Mouse (Mus musculus) left cerebral cortex, adult 11 months (tissue): ENCODE results near the gene Glod5.

Experiments used
- DNase-seq: peaks from one replicate; pipeline ENCODE4 v3.0.0; 2022; ENCODE audit warnings: low spot score

Glod5 gene

DNA sequence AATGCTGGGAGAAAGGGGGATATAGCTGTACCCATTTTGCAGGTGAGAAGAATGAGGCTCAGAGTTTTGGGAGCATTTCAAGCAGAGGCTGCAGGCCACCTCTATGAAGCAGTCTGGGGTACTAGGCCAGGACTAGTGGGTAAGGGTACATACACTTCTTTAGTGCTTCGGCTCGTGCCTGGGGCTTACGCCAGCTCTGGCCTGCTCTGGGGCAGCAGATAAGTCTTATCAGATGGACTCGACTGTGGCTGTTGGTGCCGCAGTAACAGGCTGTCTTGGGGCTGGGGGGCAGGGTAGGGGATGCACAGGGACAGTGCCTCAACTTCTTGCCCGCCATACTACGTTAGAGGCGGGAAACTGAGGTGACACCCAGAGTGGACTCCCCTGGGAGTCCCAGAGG lies 50.1 kb downstream of the Glod5 start:
- DNase-seq: no peak

DNA sequence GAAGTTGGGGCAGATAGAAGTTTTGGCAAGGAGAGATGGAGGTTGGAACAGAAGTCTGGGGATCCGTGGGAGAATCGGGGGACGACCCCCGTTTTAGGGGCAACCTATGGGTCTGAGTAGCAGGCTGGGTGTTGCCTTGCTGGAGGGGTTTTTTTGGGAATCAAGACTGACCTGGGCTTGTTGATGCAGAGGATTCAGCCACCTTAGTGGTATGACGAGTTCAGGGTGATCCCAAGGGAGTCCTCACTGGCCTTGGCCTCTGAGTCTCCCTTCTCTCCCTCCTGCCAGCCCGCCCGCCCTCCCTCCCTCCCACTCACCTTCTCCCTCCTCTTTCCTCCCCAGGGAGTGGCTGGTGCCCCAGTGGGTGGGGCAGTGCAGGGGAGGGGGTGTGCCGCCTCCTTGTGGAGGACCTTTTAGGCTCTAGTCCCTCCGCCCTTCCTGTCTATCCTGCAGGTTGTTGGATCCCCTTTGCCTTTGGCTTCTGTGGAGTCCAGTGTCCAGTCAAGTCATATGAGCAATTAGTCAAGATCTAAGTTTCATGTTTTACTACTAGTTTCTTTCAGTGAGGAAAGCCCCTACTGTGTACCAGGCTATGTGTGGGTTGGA lies 50.6 kb downstream of the Glod5 start:
- DNase-seq: no peak

GRCm38 (mm10) chrX:7966161-7966560 lies 52.1 kb downstream of the Glod5 start:
- no peak for DNase-seq

- DNase-seq: no peak
Measured at GRCm38 (mm10) chrX:7963829-7964626, 54.3 kb downstream of the Glod5 start.

- no peak for DNase-seq
Measured at GRCm38 (mm10) chrX:7958868-7959267, 59.4 kb downstream of the Glod5 start.
